Mouse (Mus musculus): ENCODE results near the gene Kcnq2.

DNA sequence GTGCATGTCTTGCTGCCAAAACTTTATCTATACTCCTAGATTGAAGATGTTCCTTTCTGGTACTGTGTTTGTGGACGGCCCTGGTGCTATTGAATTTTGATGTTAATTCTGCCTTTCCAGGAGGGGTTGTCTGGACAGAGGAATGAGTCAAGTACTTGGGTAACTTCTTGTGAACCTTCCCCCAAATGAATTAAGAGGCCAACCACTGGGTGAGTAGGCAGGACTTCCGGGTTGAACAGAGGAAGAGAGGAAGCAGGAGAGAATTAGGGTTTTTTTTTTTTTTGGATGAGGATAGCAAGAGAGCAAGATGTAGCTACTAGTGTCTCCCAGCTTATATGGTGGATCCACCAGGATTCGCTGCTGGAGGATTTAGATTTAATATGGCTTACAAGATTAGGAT is 42.9 kb upstream of the Kcnq2 start:
- TF ChIP-seq CTCF (IDR thresholded peaks at IDR 0.05; ENCODE audit: low read depth): no peak
- no peak for TF ChIP-seq EP300 (optimal IDR thresholded peaks at IDR 0.05)

Data from stomach, postnatal 0 days (tissue).